Comparison of ENCODE assay signal across 2 mouse cellular contexts in genomic region chr19:46357344-46358280, GRCm38 (mm10).
TF ChIP-seq lines count a peak whose summit lies in the region.

No protein-coding gene starts in this region.

TF ChIP-seq in CH12.LX, 34 proteins besides CTCF, POLR2A, EP300 and RAD21 (continued from another document):
- TF ChIP-seq CHD1 (IDR thresholded peaks at IDR 0.05; ENCODE audit: low read depth, low read length) (no peak), GABPA (IDR thresholded peaks at IDR 0.05; ENCODE audit: insufficient replicate concordance, low read depth, low read length) (no peak), MXI1 (IDR thresholded peaks at IDR 0.05; ENCODE audit: low read depth, low read length) (peak; percentile 14; the same call in 1 of the 2 replicates), ZKSCAN1 (IDR thresholded peaks at IDR 0.05; ENCODE audit: borderline replicate concordance, low read depth, low read length) (no peak), ETS1 (conservative IDR thresholded peaks at IDR 0.05; ENCODE audit: low read depth, low read length) (no peak), PAX5 (IDR thresholded peaks at IDR 0.05; ENCODE audit: low read length) (no peak)
TF ChIP-seq in CH12.LX: peak in this region for 1.

TF ChIP-seq in myocyte, 11 proteins besides CTCF, POLR2A, EP300 and RAD21 (continued from another document):
- TF ChIP-seq CEBPB (IDR thresholded peaks at IDR 0.05; ENCODE audit: insufficient read depth, poor library complexity, severe bottlenecking) (no peak), MYOD1 (IDR thresholded peaks at IDR 0.05; ENCODE audit: control insufficient read depth in 1 of 3, insufficient read length in 2 of 3, low read depth in 2 of 3) (no peak), POLR2AphosphoS2 (IDR thresholded peaks at IDR 0.05; ENCODE audit: insufficient read length, low read depth) (no peak), MYOG (IDR thresholded peaks at IDR 0.05; ENCODE audit: control insufficient read depth in 1 of 3, insufficient read depth in 1 of 3, insufficient read length in 2 of 3, low read depth in 2 of 3) (no peak), USF1 (IDR thresholded peaks at IDR 0.05; ENCODE audit: low read depth) (no peak), TCF3 (IDR thresholded peaks at IDR 0.05; ENCODE audit: insufficient read length, low read depth) (no peak), REST (IDR thresholded peaks at IDR 0.05; ENCODE audit: insufficient read depth, insufficient read length) (no peak), E2F4 (IDR thresholded peaks at IDR 0.05; ENCODE audit: insufficient read depth) (no peak), MAX (IDR thresholded peaks at IDR 0.05; ENCODE audit: low read depth) (no peak), SRF (IDR thresholded peaks at IDR 0.05; ENCODE audit: control insufficient read depth, insufficient read length, low read depth) (no peak)
